Mouse (Mus musculus): ENCODE results near the gene Srgap3. TPM values are rescaled to one million over a fixed set of nuclear protein-coding genes. Genes with fewer than 3 reads are reported as not detected.

Gene Srgap3
- polyA plus RNA-seq, 1 experiment, result 1.6 TPM

DNA sequence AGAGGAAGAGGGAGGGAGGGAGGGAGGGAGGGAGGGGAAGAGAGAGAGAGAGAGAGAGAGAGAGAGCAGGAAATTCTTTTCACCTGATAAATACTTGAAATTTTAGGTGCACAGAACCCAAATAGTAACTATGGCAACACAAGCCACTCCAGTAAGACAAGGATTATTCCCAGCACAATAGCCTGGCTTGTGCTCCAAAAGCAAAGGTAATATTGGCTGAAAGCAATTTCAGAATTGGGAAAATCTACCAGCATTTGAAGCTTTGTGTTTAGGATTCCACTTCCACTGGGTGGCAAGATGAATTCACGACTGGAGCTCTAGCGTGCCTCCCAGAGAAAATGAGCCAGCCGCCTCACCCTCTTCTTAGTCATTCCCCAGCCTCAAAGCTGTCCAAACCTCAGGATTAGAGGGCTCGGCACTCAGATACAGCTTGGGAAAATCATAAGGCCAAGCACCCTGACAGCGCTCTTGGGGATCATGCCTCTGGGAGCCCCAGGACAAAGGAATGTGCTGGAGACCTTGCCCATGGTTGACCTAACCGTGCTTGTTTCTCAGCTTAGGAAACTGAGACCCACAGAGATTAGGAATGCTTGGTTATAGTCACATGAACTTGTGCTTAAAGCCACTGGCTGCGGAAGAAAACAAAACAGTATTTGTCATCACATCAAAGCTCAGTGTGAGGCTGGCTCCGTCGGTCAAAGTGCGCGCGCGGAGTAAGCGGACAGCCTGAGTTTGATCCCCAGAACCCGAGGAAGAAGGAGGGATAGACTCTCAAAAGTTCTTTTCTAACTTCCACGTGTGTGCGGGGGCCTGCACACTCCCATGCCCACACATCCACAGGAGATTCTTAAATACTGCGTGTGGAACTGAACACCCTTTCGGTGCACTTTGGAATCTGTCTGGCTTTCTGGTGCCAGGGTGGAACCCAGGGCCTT is 27.0 kb upstream of the Srgap3 start:
- DNase-seq, result no peak
- WGBS, result 69% methylated on average over 19 of the region's 19 CpGs
- TF ChIP-seq CTCF (IDR thresholded peaks at IDR 0.05; ENCODE audit: insufficient read depth, low read length) (no peak), POLR2A (IDR thresholded peaks at IDR 0.05; ENCODE audit: borderline replicate concordance, extremely low read depth, low read depth, low read length) (no peak)
- Histone ChIP-seq H3K4me3 (replicated peaks; ENCODE audit: extremely low read depth, low read depth, low read length) (no peak overlapping the region), H3K4me1 (ENCODE audit: control insufficient read depth, insufficient read depth, low read length) (no peaks in the 10 kb centered on the region)

DNA sequence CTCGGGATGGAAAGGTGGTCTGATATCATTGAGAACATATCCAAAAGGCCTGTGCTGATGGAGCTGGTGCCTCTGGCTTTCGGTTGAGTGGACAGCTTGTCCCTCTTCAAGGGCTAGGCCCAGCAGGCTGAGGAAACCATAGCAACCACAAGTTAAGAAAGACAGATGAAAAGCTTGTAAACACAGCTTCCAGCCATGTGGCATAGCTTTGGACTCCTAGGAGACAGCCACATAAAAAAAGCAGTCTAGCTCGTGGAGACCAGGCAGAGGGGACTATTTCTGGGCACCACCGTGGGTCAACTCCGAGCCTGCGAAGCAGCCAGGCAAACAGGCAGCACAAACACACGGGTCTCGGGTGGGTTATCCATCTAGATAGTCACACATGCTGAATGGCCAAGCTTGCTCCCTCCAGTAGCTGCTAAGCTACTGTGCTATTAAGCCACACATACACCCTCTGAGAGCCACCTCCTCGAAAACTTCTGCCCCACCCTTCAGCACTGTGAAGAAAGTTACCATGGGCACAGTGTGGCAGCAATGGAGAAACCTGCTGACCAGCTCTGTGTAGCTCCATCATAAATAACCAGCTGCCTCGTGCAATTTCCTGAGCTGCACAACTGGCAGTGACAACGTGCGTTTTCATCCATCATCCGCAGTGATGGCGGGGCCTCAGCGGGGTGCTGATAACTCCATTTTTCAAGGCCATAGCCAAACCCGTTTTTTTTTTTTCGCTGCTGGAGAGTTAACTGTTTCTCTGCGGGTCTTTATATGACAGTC is 26.0 kb upstream of the Srgap3 start:
- no peaks in the 10 kb centered on the region for H3K4me1 ChIP-seq (ENCODE audit: control insufficient read depth, insufficient read depth, low read length)
- no peak overlapping the region for H3K4me3 ChIP-seq (replicated peaks; ENCODE audit: extremely low read depth, low read depth, low read length)
- TF ChIP-seq CTCF (IDR thresholded peaks at IDR 0.05; ENCODE audit: insufficient read depth, low read length), result no peak
- no peak for TF ChIP-seq POLR2A (IDR thresholded peaks at IDR 0.05; ENCODE audit: borderline replicate concordance, extremely low read depth, low read depth, low read length)
- peak; percentile 5 for DNase-seq
- 18% methylated on average over 18 of the region's 18 CpGs for WGBS

DNA sequence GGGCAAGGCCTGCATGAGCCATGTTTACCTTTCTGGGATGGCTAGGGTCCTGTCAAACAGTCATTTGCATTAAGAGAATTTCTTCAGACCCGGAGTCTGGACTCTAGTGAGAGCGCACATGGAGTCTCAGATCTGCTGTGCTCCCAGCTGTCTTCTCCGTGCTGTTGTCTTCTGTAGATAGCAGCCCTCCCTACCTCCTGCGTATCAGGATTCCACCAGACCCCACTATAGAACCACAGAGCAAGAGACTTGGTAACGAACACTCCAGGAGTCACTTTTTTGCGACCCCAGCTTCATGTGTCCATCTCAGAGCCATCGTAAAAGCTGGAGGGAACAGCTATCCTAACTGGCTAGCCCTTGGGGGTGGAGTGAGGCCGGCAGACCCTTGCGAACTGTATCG is 25.1 kb upstream of the Srgap3 start:
- no peaks in the 10 kb centered on the region for H3K4me1 ChIP-seq (ENCODE audit: control insufficient read depth, insufficient read depth, low read length)
- DNase-seq, result no peak
- no peak overlapping the region for H3K4me3 ChIP-seq (replicated peaks; ENCODE audit: extremely low read depth, low read depth, low read length)
- 76% methylated on average over 10 of the region's 10 CpGs for WGBS
- TF ChIP-seq POLR2A (IDR thresholded peaks at IDR 0.05; ENCODE audit: borderline replicate concordance, extremely low read depth, low read depth, low read length) (no peak), CTCF (IDR thresholded peaks at IDR 0.05; ENCODE audit: insufficient read depth, low read length) (no peak)

DNA sequence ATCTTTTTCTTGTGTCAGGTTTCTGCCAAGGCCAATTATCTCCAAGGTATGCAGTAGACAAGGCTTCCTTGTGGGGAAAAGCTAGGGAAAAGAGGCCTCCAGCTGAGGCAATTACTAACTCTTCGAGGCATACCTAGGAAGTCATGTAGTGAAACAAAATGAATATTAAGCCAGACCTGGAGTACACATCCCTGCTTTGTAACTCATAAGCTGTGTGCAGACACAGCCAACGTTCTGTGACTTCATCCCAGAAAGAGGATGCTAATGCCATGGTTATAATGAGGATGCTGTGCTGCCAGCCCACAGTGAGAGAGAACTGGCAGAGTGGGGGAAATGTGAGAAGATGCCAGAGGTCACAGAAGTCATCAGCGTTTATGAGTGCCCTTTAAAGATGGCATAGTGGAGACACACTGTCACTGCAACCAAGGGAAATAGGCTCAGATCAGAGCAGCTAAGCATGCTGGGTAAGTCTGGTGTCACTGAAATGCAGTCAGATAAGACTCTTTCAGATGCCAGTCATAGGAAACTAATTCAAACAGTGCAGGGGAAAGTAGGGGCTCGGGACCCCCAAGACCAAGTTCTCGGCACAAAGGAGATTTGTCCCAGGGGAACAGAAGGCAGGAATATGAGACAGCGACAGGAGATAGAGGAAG is 24.2 kb upstream of the Srgap3 start:
- H3K4me1 ChIP-seq (ENCODE audit: control insufficient read depth, insufficient read depth, low read length), result no peaks in the 10 kb centered on the region
- TF ChIP-seq CTCF (IDR thresholded peaks at IDR 0.05; ENCODE audit: insufficient read depth, low read length), result no peak
- no peak for TF ChIP-seq POLR2A (IDR thresholded peaks at IDR 0.05; ENCODE audit: borderline replicate concordance, extremely low read depth, low read depth, low read length)
- no peak for DNase-seq
- 57% methylated on average over 6 of the region's 6 CpGs for WGBS
- no peak overlapping the region for H3K4me3 ChIP-seq (replicated peaks; ENCODE audit: extremely low read depth, low read depth, low read length)

DNA sequence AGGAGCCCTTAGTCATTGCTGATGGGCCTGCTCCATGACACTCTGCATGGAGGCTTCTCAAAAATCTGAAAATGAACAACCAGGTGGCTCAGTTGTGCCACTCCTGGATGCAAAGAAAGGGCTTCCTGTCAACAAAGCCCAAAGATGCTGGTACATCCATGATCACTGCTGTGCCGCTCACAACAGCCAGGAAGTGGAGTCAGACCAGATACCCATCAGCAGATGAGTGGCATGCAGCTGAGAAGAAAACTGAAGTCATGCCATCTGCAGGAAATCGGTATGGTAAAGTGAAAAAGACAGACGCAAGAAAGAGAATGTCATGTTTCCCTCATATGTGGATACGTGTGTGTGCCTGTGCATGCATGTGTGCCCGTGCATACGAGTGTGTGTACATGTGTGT is 20.3 kb upstream of the Srgap3 start:
- no peaks in the 10 kb centered on the region for H3K4me1 ChIP-seq (ENCODE audit: control insufficient read depth, insufficient read depth, low read length)
- TF ChIP-seq POLR2A (IDR thresholded peaks at IDR 0.05; ENCODE audit: borderline replicate concordance, extremely low read depth, low read depth, low read length), result no peak
- WGBS, result 82% methylated on average over 6 of the region's 6 CpGs
- no peak overlapping the region for H3K4me3 ChIP-seq (replicated peaks; ENCODE audit: extremely low read depth, low read depth, low read length)
- DNase-seq, result no peak

DNA sequence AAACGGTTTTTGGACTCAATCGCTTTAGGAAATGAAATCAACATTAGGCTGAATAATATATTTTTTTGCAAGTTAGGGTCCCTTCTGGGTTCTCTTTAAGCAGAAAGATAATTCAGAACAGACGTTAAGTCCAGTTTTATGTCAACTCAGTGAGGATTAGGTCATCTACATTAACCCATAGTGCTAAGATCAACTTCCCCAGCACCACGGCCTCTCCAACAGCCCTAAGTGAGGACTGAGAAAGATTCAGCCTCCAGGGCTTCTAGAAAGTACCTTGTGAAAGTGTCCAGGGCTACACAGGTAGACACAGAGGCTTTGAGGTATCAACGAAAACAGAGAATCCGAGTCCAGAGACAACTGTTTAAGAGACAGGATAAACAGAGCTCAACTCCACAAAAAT is 11.3 kb upstream of the Srgap3 start:
- TF ChIP-seq CTCF (IDR thresholded peaks at IDR 0.05; ENCODE audit: insufficient read depth, low read length), result no peak
- TF ChIP-seq POLR2A (IDR thresholded peaks at IDR 0.05; ENCODE audit: borderline replicate concordance, extremely low read depth, low read depth, low read length), result no peak
- 64% methylated on average over 6 of the region's 6 CpGs for WGBS
- no peak for DNase-seq
- Histone ChIP-seq H3K4me1 (ENCODE audit: control insufficient read depth, insufficient read depth, low read length) (no peaks in the 10 kb centered on the region), H3K4me3 (replicated peaks; ENCODE audit: extremely low read depth, low read depth, low read length) (no peak overlapping the region)

DNA sequence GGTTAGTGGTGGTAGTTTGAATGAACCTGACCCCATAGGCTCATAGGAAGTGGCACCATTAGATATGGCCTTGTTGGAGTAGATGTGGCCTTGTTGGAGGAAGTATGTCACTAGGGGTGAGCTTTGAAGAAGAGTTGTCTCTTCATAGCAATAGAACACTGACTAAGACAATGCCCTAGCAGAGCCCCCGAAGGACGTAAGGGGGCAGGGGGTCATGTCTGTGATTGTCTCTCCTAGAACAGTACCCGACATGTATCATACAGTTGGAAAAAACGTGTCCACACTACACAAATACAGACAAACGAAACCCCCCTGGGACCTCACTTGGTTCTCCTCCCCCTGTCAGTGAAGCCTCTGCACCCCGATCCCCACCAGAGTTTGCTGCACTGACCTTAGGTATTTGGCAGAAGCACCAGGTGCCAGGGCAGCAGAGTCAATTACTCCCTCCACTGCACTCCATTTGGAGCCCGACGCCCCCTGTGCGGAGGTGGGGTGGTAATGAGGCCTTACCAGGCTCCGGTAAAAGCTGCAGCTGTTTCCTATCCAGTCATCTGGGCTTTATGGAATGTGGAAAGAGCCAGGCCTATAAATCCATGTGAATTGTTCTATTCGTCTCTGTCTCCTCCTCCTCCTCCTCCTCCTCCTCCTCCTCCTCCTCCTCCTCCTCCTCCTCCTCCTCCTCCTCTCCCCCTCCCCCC is 10.7 kb upstream of the Srgap3 start:
- no peaks in the 10 kb centered on the region for H3K4me1 ChIP-seq (ENCODE audit: control insufficient read depth, insufficient read depth, low read length)
- DNase-seq, result no peak
- no peak for TF ChIP-seq POLR2A (IDR thresholded peaks at IDR 0.05; ENCODE audit: borderline replicate concordance, extremely low read depth, low read depth, low read length)
- no peak for TF ChIP-seq CTCF (IDR thresholded peaks at IDR 0.05; ENCODE audit: insufficient read depth, low read length)
- 57% methylated on average over 11 of the region's 11 CpGs for WGBS
- H3K4me3 ChIP-seq (replicated peaks; ENCODE audit: extremely low read depth, low read depth, low read length), result no peak overlapping the region

DNA sequence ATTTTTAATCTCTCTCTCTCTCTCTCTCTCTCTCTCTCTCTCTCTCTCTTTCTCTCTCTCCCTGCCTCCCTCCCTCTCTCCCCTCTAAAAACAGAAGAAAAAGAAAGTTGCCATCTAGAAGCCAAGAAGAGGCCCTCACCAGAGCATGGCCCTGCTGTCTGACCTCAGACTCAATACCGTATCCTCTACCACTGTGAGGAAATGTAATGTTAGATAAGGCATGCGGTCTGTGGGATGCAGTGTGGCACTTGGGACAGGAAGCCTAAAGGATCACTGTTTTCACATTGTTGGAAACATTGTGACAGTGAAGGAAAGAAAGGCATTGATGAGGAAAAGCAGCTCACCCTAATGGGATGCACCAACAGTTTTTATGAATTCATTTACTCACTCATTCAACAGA is 8.7 kb upstream of the Srgap3 start:
- no peaks in the 10 kb centered on the region for H3K4me1 ChIP-seq (ENCODE audit: control insufficient read depth, insufficient read depth, low read length)
- H3K4me3 ChIP-seq (replicated peaks; ENCODE audit: extremely low read depth, low read depth, low read length), result no peak overlapping the region
- TF ChIP-seq POLR2A (IDR thresholded peaks at IDR 0.05; ENCODE audit: borderline replicate concordance, extremely low read depth, low read depth, low read length) (no peak), CTCF (IDR thresholded peaks at IDR 0.05; ENCODE audit: insufficient read depth, low read length) (no peak)
- no peak for DNase-seq
- 37% methylated on average over 2 of the region's 2 CpGs for WGBS

DNA sequence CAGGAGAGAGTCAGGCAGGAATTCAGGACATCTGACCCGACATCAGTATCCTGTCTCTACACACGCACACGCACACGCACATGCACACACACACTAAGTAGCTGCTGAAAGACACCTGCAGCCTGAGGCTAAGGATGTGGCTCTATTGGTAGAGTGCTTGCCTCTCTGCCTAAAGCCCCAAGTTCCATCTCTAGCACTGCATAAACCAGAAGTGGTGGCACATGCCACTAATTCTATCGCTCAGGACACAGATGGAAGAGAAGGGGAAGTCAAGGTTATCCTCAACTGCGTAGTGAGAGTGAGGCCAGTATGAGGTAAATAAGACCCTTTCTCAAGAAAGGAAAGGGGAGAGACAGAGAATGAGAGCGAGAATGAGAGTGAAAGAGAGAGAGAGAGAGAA is 6.8 kb upstream of the Srgap3 start:
- 71% methylated on average over 7 of the region's 7 CpGs for WGBS
- no peak for TF ChIP-seq CTCF (IDR thresholded peaks at IDR 0.05; ENCODE audit: insufficient read depth, low read length)
- no peak for TF ChIP-seq POLR2A (IDR thresholded peaks at IDR 0.05; ENCODE audit: borderline replicate concordance, extremely low read depth, low read depth, low read length)
- H3K4me3 ChIP-seq (replicated peaks; ENCODE audit: extremely low read depth, low read depth, low read length), result no peak overlapping the region
- H3K4me1 ChIP-seq (ENCODE audit: control insufficient read depth, insufficient read depth, low read length), result no peaks in the 10 kb centered on the region
- no peak for DNase-seq
